Mouse (Mus musculus): ENCODE results near the gene Mnat1. TPM values are rescaled to one million over a fixed set of nuclear protein-coding genes. Genes with fewer than 3 reads are reported as not detected.

Gene Mnat1
- polyA plus RNA-seq, 1 experiment from 2014 or later, result 39.7 TPM

DNA sequence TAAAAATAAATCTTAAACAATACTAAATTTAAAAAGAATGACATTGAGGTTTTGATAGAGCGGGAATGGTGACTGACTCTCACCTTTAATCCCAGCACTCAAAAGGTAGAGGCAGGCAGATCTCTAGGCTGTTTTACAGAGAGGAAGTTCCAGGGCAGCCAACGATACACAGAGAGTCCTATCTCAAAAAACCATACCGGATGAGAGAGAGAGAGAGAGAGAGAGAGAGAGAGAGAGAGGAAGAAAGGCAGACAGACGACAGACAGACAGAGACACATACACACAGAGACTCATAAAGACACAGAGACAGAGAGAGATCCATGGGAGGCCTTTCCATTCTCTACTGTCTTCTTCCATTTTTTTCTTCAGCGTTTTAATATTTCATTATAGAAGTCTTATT, 92.3 kb downstream of the Mnat1 start:
- Histone ChIP-seq H3K36me3 (peaks cover 24% of the 10 kb centered on the region), H3K27ac (no peak overlapping the region), H3K4me1 (no peaks in the 10 kb centered on the region), H3K4me3 (no peak overlapping the region), H3K9me3 (replicated peaks) (no peaks in the 10 kb centered on the region), H3K27me3 (ENCODE audit: low read depth, poor library complexity, severe bottlenecking) (no peaks in the 10 kb centered on the region)
- no peak for DNase-seq (ENCODE audit: low spot score)
- 95% methylated on average over 5 of the region's 5 CpGs for WGBS

DNA sequence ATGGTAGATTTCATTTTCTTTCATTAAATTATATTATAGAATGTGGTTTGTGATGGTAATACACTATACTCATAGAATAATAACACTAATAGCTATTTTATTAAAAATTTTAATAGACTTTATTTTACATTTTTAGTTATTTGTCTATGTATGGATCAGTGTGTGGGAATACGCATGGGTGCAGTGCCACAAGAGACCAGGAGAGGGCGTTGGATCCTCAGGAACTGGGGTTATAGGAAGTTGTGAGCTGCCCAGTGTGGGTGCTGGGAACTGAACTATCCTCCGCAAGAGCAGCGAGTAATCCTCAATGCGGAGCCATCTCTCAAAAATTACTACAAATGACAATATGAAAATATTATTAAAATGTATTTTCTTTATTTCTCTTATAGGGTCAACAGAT, 95.1 kb downstream of the Mnat1 start:
- H3K27ac ChIP-seq, result no peak overlapping the region

DNA sequence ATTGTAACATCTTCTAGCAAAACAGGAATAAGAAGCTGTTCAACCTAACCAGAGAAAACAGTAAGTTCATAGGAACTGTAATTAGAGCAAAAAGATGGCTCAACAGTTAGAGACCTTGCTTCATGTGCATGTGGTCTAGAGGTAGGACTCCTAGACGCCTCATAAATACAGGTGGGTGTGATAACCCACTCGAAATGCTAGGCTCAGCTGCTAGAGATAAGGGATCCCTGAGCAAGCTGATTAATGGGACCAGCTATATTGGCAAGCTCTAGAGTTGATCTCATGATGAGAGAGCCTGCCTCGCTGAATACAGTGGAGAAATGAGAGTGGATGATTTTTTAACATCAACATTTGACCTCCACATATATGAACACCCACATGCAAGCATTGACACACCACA, 97.7 kb downstream of the Mnat1 start:
- Histone ChIP-seq H3K4me3 (no peak overlapping the region), H3K36me3 (peaks cover 26% of the 10 kb centered on the region), H3K9me3 (replicated peaks) (no peaks in the 10 kb centered on the region), H3K27me3 (ENCODE audit: low read depth, poor library complexity, severe bottlenecking) (no peaks in the 10 kb centered on the region), H3K27ac (no peak overlapping the region), H3K4me1 (peaks cover 4% of the 10 kb centered on the region; the same call in 1 of the 2 replicates)
- DNase-seq (ENCODE audit: low spot score), result no peak
- 89% methylated on average over 3 of the region's 3 CpGs for WGBS

More for the DNA sequence above, 95.1 kb downstream of the Mnat1 start:
- no peak for DNase-seq (ENCODE audit: low spot score)
- Histone ChIP-seq H3K4me3 (no peak overlapping the region), H3K36me3 (peaks cover 24% of the 10 kb centered on the region), H3K9me3 (replicated peaks) (no peaks in the 10 kb centered on the region), H3K4me1 (peaks cover 1% of the 10 kb centered on the region; the same call in 1 of the 2 replicates), H3K27me3 (ENCODE audit: low read depth, poor library complexity, severe bottlenecking) (no peaks in the 10 kb centered on the region)
- WGBS, result 87% methylated on average over 5 of the region's 5 CpGs

DNA sequence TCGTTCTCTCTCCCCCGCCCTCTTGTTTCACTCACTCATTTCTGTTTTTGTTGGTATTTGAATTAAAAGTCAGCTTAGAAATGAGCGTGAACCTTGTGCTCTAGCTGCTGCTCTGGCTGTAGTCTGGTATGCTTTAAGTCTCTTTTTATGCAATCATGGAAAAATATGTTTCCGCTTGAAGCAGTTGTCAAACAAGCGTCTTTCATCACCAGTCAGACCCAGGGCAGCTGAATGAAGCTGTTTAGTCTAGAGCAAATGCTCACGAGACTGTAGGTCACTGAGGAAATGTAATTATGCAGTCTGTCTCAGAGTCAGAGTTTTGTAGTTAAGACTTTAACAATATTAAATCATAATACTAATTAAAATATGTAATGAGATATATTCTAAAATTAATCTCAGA, 100.4 kb downstream of the Mnat1 start:
- H3K9me3 ChIP-seq (replicated peaks), result no peaks in the 10 kb centered on the region
- no peaks in the 10 kb centered on the region for H3K27me3 ChIP-seq (ENCODE audit: low read depth, poor library complexity, severe bottlenecking)
- DNase-seq (ENCODE audit: low spot score), result no peak
- peaks cover 22% of the 10 kb centered on the region for H3K36me3 ChIP-seq
- WGBS, result 66% methylated on average over 6 of the region's 6 CpGs
- H3K4me1 ChIP-seq, result peaks cover 4% of the 10 kb centered on the region; the same call in 1 of the 2 replicates
- H3K4me3 ChIP-seq, result no peak overlapping the region
- H3K27ac ChIP-seq, result no peak overlapping the region

DNA sequence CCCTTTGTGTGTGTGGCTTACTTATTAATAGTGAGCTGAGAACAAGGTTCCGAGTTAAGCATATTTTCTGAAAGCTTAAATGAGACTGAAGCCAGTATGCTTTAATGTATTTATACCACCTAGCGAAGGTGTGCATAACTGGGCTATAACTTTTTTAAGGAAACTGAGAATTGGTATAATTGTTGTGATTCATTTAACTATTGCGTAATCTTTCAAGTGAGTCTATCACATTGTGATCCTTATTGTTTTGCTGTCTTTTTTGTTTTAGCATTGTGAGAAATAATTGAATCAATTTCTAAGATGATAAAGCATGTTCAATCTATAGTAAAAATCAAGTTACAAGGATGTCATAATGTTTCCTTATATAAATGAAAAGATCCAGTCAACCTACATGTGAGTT, 104.9 kb downstream of the Mnat1 start:
- no peak overlapping the region for H3K27ac ChIP-seq
- peaks cover 5% of the 10 kb centered on the region; the same call in 1 of the 2 replicates for H3K36me3 ChIP-seq
- no peaks in the 10 kb centered on the region for H3K27me3 ChIP-seq (ENCODE audit: low read depth, poor library complexity, severe bottlenecking)
- H3K9me3 ChIP-seq (replicated peaks), result no peaks in the 10 kb centered on the region
- no peak overlapping the region for H3K4me3 ChIP-seq
- no peak for DNase-seq (ENCODE audit: low spot score)
- WGBS, result 97% methylated on average over 3 of the region's 3 CpGs
- H3K4me1 ChIP-seq, result peaks cover 26% of the 10 kb centered on the region

DNA sequence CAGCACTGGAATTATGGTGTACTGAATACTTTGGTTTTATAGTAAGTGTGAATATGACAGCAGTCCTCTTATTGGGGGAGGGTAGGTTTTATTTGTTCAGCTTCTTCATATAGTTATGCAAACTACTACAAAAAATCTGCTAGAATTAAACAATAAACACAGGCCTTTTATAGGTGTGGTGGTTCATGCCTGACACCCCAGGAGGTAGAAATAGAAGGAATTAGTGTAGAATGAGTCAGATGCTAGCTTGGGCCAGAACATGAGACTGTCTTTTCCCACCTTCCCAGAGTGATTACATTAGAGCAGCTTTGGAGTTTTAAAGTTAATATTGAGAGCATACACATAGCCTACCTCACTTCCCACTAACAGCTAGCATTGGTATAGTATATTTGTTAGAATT, 106.7 kb downstream of the Mnat1 start:
- Histone ChIP-seq H3K4me3 (no peak overlapping the region), H3K27me3 (ENCODE audit: low read depth, poor library complexity, severe bottlenecking) (no peaks in the 10 kb centered on the region), H3K36me3 (peaks cover 4% of the 10 kb centered on the region; the same call in 1 of the 2 replicates), H3K4me1 (peaks cover 24% of the 10 kb centered on the region), H3K9me3 (replicated peaks) (no peaks in the 10 kb centered on the region), H3K27ac (no peak overlapping the region)
- DNase-seq (ENCODE audit: low spot score), result no peak

DNA sequence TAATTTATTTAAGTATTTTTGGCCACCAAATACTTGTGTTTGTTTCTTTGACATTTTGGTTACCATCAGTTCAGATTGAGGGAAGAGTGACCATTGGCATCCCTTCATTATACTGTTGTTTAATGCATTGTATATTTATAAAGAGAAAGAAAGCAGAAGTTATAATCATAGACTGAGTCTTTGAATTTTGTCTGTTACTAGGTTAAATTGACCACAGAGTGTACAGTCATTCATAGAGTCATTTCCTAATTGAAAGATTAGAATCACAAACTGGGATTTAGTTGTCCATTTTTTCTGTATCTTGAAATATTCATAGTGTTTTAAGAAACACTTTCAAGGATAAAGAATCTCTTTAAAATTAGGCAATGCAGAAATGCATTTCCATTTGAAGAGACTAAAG, 108.0 kb downstream of the Mnat1 start:
- peaks cover 24% of the 10 kb centered on the region for H3K4me1 ChIP-seq
- DNase-seq (ENCODE audit: low spot score), result no peak

DNA sequence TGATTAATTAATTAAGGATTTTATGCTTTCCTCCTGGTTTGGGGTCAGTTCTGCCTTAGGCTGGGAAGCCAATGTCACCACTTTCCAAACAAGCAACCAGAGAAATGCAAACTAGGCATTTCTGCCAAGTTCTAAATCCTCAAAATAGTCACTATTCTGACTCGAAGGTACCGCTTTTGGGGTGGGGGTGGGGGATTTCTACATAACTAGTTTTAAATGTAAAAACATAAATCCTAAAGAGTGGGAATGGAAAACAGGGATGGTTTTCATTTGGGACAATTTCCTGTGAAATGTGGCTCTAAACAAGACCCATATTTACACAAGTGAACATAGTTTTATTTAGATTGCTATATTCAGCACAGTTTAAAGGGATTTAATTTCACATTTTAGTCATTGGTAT, 109.1 kb downstream of the Mnat1 start:
- Histone ChIP-seq H3K4me3 (no peak overlapping the region), H3K9me3 (replicated peaks) (no peaks in the 10 kb centered on the region), H3K4me1 (peaks cover 24% of the 10 kb centered on the region), H3K27me3 (ENCODE audit: low read depth, poor library complexity, severe bottlenecking) (no peaks in the 10 kb centered on the region), H3K36me3 (peaks cover 4% of the 10 kb centered on the region; the same call in 1 of the 2 replicates), H3K27ac (no peak overlapping the region)
- WGBS, result 33% methylated on average over 2 of the region's 2 CpGs
- DNase-seq (ENCODE audit: low spot score), result no peak

More for the DNA sequence above, 108.0 kb downstream of the Mnat1 start:
- Histone ChIP-seq H3K9me3 (replicated peaks) (no peaks in the 10 kb centered on the region), H3K27me3 (ENCODE audit: low read depth, poor library complexity, severe bottlenecking) (no peaks in the 10 kb centered on the region), H3K27ac (no peak overlapping the region), H3K4me3 (no peak overlapping the region), H3K36me3 (peaks cover under 1% of the 10 kb centered on the region; the same call in 1 of the 2 replicates)

DNA sequence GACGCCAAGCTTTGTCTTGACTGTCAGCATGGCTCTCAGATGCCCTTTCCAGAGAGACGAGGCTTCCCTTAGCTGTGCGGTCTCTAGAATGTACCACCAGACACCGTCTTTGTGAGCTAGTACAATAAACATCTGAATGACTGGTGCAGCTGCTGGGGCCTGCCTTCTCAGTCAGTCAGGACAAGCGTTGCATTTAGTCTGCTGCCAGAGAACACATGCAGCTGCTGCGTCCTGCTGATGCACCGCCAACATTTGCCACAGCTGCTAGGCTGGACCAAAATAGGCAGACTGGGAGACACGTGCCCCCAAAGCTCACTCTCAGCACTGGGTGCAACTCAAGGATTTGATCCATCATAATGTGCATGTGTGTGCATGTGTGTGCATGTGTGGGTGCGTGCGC, 118.4 kb downstream of the Mnat1 start:
- Histone ChIP-seq H3K4me3 (no peak overlapping the region), H3K27me3 (ENCODE audit: low read depth, poor library complexity, severe bottlenecking) (no peaks in the 10 kb centered on the region), H3K36me3 (no peaks in the 10 kb centered on the region), H3K27ac (no peak overlapping the region), H3K4me1 (peaks cover 19% of the 10 kb centered on the region), H3K9me3 (replicated peaks) (no peaks in the 10 kb centered on the region)
- WGBS, result 79% methylated on average over 10 of the region's 10 CpGs
- DNase-seq (ENCODE audit: low spot score), result no peak

DNA sequence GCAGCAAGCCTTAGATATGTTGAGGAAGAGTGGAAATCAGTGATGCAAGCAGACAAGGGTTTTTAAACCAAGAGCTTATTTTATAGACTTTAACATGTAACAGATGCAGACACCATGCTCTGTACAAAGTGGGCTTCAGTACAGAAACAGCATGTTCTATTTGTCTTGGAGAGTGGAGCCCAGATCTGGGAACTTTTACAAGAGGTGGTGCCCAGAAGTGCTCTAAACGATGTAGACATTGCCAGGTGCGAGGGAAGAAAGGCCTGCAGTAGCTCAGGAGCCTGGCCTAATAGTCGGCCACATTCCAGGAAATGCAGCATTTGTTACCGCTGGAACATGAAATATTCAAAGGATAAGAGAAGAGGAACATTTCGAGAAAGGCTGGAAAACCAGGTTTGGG, 122.2 kb downstream of the Mnat1 start:
- DNase-seq (ENCODE audit: low spot score), result no peak
- peak overlapping the region; percentile 42; the same call in 1 of the 2 replicates for H3K27ac ChIP-seq
- H3K9me3 ChIP-seq (replicated peaks), result no peaks in the 10 kb centered on the region
- WGBS, result 74% methylated on average over 5 of the region's 5 CpGs
- no peak overlapping the region for H3K4me3 ChIP-seq
- H3K36me3 ChIP-seq, result no peaks in the 10 kb centered on the region
- no peaks in the 10 kb centered on the region for H3K27me3 ChIP-seq (ENCODE audit: low read depth, poor library complexity, severe bottlenecking)
- peaks cover 19% of the 10 kb centered on the region for H3K4me1 ChIP-seq

DNA sequence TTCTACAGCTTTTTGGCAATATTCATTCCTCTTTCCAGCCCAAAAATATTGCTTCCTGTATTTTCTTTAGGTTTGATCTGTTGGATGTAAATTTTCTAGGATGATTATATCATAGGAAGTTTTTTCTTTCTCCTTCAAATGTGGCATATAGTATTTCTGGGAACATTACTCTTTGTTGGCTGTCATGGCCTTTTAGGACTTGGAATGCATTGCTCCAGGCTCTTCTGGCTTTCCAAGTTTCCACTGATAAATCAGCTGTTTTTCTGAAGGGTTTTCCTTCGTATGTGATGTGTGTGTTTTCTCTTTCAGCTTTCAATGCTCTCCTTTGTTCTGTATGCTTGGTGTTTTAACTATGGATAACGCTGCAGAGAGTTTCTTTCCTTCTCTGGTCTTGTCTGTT, 131.5 kb downstream of the Mnat1 start:
- Histone ChIP-seq H3K36me3 (peaks cover 6% of the 10 kb centered on the region; the same call in 1 of the 2 replicates), H3K27ac (no peak overlapping the region), H3K4me1 (no peaks in the 10 kb centered on the region), H3K27me3 (ENCODE audit: low read depth, poor library complexity, severe bottlenecking) (no peaks in the 10 kb centered on the region), H3K9me3 (replicated peaks) (no peaks in the 10 kb centered on the region), H3K4me3 (no peak overlapping the region)
- no peak for DNase-seq (ENCODE audit: low spot score)
- 78% methylated on average over 2 of the region's 2 CpGs for WGBS

DNA sequence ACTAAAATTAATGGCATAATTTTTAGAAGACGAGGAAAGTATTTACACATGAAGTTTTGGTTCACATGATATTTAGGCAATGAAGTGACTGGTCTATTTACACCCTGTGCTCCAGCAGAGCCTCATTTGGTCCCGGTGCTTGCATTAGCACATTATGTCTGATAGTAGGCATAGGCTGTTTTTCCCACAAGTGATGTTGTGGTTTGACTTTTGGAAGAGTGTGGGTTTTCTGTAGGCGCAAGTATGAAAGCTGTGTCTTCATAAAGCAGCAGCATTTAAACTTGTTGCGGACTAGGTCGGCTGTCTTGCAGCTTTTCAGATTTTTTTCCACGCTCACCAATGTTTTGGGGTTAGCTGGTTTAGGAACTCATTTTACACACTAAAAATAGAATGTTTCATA, 135.8 kb downstream of the Mnat1 start:
- Histone ChIP-seq H3K27me3 (ENCODE audit: low read depth, poor library complexity, severe bottlenecking) (no peaks in the 10 kb centered on the region), H3K9me3 (replicated peaks) (no peaks in the 10 kb centered on the region), H3K27ac (no peak overlapping the region), H3K4me1 (no peaks in the 10 kb centered on the region), H3K4me3 (no peak overlapping the region), H3K36me3 (peaks cover 9% of the 10 kb centered on the region; the same call in 1 of the 2 replicates)
- no peak for DNase-seq (ENCODE audit: low spot score)
- 95% methylated on average over 6 of the region's 6 CpGs for WGBS

DNA sequence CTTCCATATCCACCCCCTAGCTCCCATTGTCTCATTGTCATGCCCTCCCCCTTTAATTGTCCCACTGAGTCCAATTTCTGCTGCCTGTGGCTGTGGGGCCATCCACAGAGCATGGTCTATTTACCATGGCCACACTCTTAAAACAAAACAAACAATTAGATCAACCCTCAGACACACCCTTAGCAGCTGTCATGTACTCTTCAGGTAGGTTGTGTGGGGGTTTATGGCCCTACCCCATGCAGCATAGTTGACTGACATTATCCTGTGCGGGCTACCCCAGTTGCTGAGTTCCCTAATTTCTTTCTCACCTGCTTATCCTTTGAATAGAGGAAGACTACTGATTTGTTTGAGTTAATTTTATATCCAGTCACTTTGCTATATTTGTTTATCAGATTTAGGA, 136.8 kb downstream of the Mnat1 start:
- Histone ChIP-seq H3K27ac (no peak overlapping the region), H3K27me3 (ENCODE audit: low read depth, poor library complexity, severe bottlenecking) (no peaks in the 10 kb centered on the region), H3K4me3 (no peak overlapping the region), H3K9me3 (replicated peaks) (no peaks in the 10 kb centered on the region), H3K4me1 (no peaks in the 10 kb centered on the region), H3K36me3 (peaks cover 9% of the 10 kb centered on the region; the same call in 1 of the 2 replicates)
- WGBS, result 94% methylated on average over 1 of the region's 1 CpGs
- DNase-seq (ENCODE audit: low spot score), result no peak

DNA sequence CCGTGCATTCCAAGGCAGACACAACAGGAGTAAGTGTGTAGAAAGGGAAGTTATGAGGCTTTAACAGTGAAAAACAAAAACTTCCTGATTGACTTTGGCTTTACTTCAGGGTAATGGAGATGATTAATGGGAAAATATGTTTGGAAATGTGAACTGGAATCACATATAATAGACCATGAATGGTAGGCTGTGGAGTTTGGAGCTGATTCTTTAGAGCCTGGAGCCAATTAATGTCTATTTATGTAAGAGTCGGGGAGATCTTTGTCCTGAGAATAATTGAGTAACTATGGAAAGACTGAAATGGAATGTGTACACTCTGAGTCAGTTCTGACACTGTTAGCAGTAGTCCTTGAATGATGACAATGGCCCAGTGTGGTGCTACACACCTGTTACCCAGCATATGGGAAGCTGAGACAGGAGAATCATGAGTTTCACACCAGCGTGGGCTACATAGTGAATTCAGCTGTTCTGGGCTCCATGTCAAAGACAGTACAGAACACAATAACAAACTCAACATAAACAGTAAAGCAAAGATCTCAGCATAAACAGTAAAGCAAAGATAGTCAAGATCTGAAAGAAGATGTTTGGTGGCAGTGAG, 142.0 kb downstream of the Mnat1 start:
- H3K36me3 ChIP-seq, result 0 out of 2 replicates have a peak, but pooled peaks cover 2% of the 10 kb centered on the region

More for the DNA sequence above, 142.0 kb downstream of the Mnat1 start:
- no peak for DNase-seq (ENCODE audit: low spot score)
- 92% methylated on average over 3 of the region's 3 CpGs for WGBS
- peaks cover 26% of the 10 kb centered on the region for H3K4me1 ChIP-seq
- H3K27ac ChIP-seq, result no peak overlapping the region
- no peak overlapping the region for H3K4me3 ChIP-seq
- H3K9me3 ChIP-seq (replicated peaks), result no peaks in the 10 kb centered on the region
- no peaks in the 10 kb centered on the region for H3K27me3 ChIP-seq (ENCODE audit: low read depth, poor library complexity, severe bottlenecking)
